Mouse (Mus musculus) embryonic facial prominence, embryonic 13.5 days (tissue): Measurements from ENCODE around the gene Rps21. TPM values are rescaled to one million over a fixed set of nuclear protein-coding genes. Genes with fewer than 3 reads are reported as not detected.

Experiments used
- ATAC-seq: fragments of 200-750 bp; cut with Nextera tagmentation; 2 replicates; pipeline ENCODE4 v1.8.0; 2017; ENCODE audit warnings: low read depth; ENCODE audit not compliant: insufficient number of reproducible peaks, insufficient read depth, low FRiP score, low TSS enrichment
- H3K27ac ChIP-seq: fragments of 300-500 bp; sonication (generic); 2 replicates; pipeline ENCODE4 v1.5.1; 2015; ENCODE audit warnings: moderate library complexity, mild to moderate bottlenecking, inconsistent platforms
- H3K27me3 ChIP-seq: fragments of 300-500 bp; sonication (generic); 2 replicates; pipeline ENCODE4 v1.6.1; 2015; ENCODE audit warnings: mild to moderate bottlenecking, inconsistent platforms
- H3K36me3 ChIP-seq: fragments of 300-500 bp; sonication (generic); 2 replicates; pipeline ENCODE4 v1.6.1; 2015; ENCODE audit warnings: mild to moderate bottlenecking, inconsistent platforms
- H3K4me1 ChIP-seq: fragments of 300-500 bp; sonication (generic); 2 replicates; pipeline ENCODE4 v1.6.1; 2015; ENCODE audit warnings: inconsistent platforms
- H3K4me2 ChIP-seq: fragments of 300-500 bp; sonication (generic); 2 replicates; pipeline ENCODE4 v1.6.1; 2015; ENCODE audit warnings: moderate library complexity, mild to moderate bottlenecking, inconsistent platforms
- H3K4me3 ChIP-seq: fragments of 300-500 bp; sonication (generic); 2 replicates; pipeline ENCODE4 v1.5.1; 2015; ENCODE audit warnings: mild to moderate bottlenecking, inconsistent platforms
- H3K9ac ChIP-seq: fragments of 300-500 bp; sonication (generic); 2 replicates; pipeline ENCODE4 v1.6.1; 2015; ENCODE audit warnings: mild to moderate bottlenecking, inconsistent platforms
- H3K9me3 ChIP-seq: fragments of 300-500 bp; sonication (generic); 2 replicates; pipeline ENCODE4 v1.6.1; 2016; ENCODE audit warnings: inconsistent platforms
- WGBS: fragments of 180-500 bp; shearing (Covaris S2); methylation state at CpG from one replicate; pipeline ENCODE4 v1.1.7; 2015; ENCODE audit warnings: mixed read lengths; 5-methylcytosine and 5-hydroxymethylcytosine counted together
- polyA plus RNA-seq: library from polyadenylated mRNA; unstranded; fragments of >200 nt; fragmentation: Nextera tagmentation; extraction: Ambion mirVana; gene quantifications from 2 replicates; pipeline ENCODE4 v1.2.1, GENCODE M21; 2015

The Rps21 gene
- polyA plus RNA-seq, 1 experiment from 2014 or later = 689 TPM

DNA sequence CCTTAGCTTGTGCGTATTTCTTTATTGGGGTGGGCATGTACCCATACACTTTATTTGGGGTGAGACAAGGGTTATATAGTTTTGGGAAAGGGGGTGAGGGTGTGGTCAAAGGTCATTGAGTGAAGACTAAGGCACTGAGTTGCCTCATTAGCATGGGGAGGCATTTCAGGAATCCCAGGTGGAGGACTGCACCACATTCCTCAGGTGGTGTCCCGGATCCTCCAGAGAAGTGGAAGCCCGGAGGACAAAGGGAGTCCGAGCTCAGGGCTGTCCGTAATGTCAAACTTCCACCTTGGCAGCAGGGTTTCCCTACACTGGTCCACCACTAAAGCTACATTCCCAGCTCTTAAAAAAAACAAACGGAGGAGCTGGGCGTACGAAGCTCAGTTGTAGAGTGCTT is 35.7 kb downstream of the Rps21 start:
- H3K27ac ChIP-seq = no peak overlapping the region
- 71% methylated on average over 8 of the region's 8 CpGs for WGBS
- H3K36me3 ChIP-seq = no peaks in the 10 kb centered on the region
- no peak overlapping the region for H3K4me2 ChIP-seq
- ATAC-seq = no peak
- H3K9me3 ChIP-seq = no peaks in the 10 kb centered on the region
- H3K4me3 ChIP-seq = no peak overlapping the region
- no peak overlapping the region for H3K9ac ChIP-seq
- peaks cover 13% of the 10 kb centered on the region; the same call in 1 of the 2 replicates for H3K4me1 ChIP-seq
- H3K27me3 ChIP-seq = no peaks in the 10 kb centered on the region

DNA sequence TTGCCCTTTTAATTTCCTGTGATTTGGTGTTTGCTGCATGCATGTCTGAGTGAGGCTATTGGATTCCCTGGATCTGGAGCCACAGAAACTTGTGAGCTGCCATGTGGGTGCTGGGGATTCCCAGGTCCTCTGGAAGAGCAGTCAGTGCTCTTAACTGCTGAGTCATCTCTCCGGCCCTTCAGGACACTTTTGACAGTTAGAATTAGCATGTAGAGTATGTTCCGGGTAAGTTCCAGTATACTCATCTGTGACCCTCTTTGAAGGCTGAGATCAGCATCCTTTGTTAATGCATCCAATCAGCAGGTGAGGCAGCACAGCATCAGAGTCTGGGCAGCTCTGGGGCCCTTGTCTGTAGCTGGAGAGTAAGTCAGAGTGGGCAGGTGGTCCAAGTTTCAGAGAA is 43.1 kb downstream of the Rps21 start:
- Histone ChIP-seq H3K4me1 (no peaks in the 10 kb centered on the region), H3K9me3 (peaks cover 2% of the 10 kb centered on the region; the same call in 1 of the 2 replicates), H3K4me2 (no peak overlapping the region), H3K4me3 (no peak overlapping the region), H3K36me3 (no peaks in the 10 kb centered on the region), H3K27me3 (no peaks in the 10 kb centered on the region), H3K9ac (no peak overlapping the region), H3K27ac (no peak overlapping the region)
- WGBS = 69% methylated on average over 2 of the region's 2 CpGs
- no peak for ATAC-seq

DNA sequence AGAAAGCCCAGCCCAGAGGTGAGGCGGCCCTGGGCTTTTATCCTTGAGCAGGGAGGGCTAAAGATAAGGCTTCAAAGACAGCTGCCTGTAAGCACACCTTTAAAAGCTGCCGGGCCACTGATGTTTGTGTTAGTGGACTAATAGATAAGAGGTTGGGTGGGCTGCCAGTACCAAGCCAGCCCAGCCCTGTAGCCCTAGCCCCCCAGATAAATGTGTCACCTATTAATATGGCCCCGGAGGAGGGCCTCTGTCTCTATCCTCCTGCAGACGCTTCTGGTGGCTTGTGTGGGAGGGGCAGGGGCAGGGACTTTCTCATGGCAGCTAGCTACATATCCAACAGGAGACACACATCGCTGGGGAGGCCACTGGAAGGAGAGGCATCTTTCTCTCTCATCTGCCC is 43.6 kb downstream of the Rps21 start:
- H3K4me2 ChIP-seq = no peak overlapping the region
- H3K9ac ChIP-seq = no peak overlapping the region
- no peak for ATAC-seq
- peaks cover 2% of the 10 kb centered on the region; the same call in 1 of the 2 replicates for H3K9me3 ChIP-seq
- no peaks in the 10 kb centered on the region for H3K4me1 ChIP-seq
- 52% methylated on average over 5 of the region's 5 CpGs for WGBS
- no peak overlapping the region for H3K27ac ChIP-seq
- no peaks in the 10 kb centered on the region for H3K27me3 ChIP-seq
- H3K36me3 ChIP-seq = no peaks in the 10 kb centered on the region
- no peak overlapping the region for H3K4me3 ChIP-seq

GRCm38 (mm10) chr2:180302201-180302600 is 45.0 kb downstream of the Rps21 start:
- 77% methylated on average over 4 of the region's 4 CpGs for WGBS
- no peaks in the 10 kb centered on the region for H3K4me1 ChIP-seq
- H3K27me3 ChIP-seq = no peaks in the 10 kb centered on the region
- H3K9me3 ChIP-seq = peaks cover 2% of the 10 kb centered on the region; the same call in 1 of the 2 replicates
- no peak overlapping the region for H3K9ac ChIP-seq
- no peak overlapping the region for H3K4me2 ChIP-seq
- H3K27ac ChIP-seq = no peak overlapping the region
- H3K36me3 ChIP-seq = no peaks in the 10 kb centered on the region
- ATAC-seq = no peak
- no peak overlapping the region for H3K4me3 ChIP-seq

- no peak for ATAC-seq
- no peak overlapping the region for H3K4me3 ChIP-seq
- H3K36me3 ChIP-seq = no peaks in the 10 kb centered on the region
- H3K27ac ChIP-seq = no peak overlapping the region
- 84% methylated on average over 12 of the region's 12 CpGs for WGBS
- H3K9ac ChIP-seq = no peak overlapping the region
- H3K4me1 ChIP-seq = no peaks in the 10 kb centered on the region
- no peaks in the 10 kb centered on the region for H3K27me3 ChIP-seq
- peaks cover 2% of the 10 kb centered on the region; the same call in 1 of the 2 replicates for H3K9me3 ChIP-seq
- no peak overlapping the region for H3K4me2 ChIP-seq
These were observed 46.3 kb downstream of the Rps21 start for GRCm38 (mm10) chr2:180303468-180303867.

- no peak overlapping the region for H3K9ac ChIP-seq
- no peak overlapping the region for H3K4me3 ChIP-seq
- no peaks in the 10 kb centered on the region for H3K27me3 ChIP-seq
- no peak overlapping the region for H3K27ac ChIP-seq
- H3K4me1 ChIP-seq = no peaks in the 10 kb centered on the region
- no peak overlapping the region for H3K4me2 ChIP-seq
- WGBS = 51% methylated on average over 4 of the region's 4 CpGs
- peaks cover 2% of the 10 kb centered on the region; the same call in 1 of the 2 replicates for H3K9me3 ChIP-seq
- no peaks in the 10 kb centered on the region for H3K36me3 ChIP-seq
- no peak for ATAC-seq
These were observed 47.4 kb downstream of the Rps21 start for GRCm38 (mm10) chr2:180304554-180304953.

GRCm38 (mm10) chr2:180305490-180305889 is 48.3 kb downstream of the Rps21 start:
- no peaks in the 10 kb centered on the region for H3K27me3 ChIP-seq
- no peak overlapping the region for H3K4me2 ChIP-seq
- no peaks in the 10 kb centered on the region for H3K4me1 ChIP-seq
- no peaks in the 10 kb centered on the region for H3K36me3 ChIP-seq
- WGBS = 82% methylated on average over 3 of the region's 3 CpGs
- no peak for ATAC-seq
- peaks cover 2% of the 10 kb centered on the region; the same call in 1 of the 2 replicates for H3K9me3 ChIP-seq
- H3K4me3 ChIP-seq = no peak overlapping the region
- no peak overlapping the region for H3K27ac ChIP-seq
- no peak overlapping the region for H3K9ac ChIP-seq

- no peaks in the 10 kb centered on the region for H3K36me3 ChIP-seq
- H3K4me1 ChIP-seq = no peaks in the 10 kb centered on the region
- ATAC-seq = no peak
- H3K27me3 ChIP-seq = no peaks in the 10 kb centered on the region
- H3K27ac ChIP-seq = no peak overlapping the region
- peaks cover 2% of the 10 kb centered on the region; the same call in 1 of the 2 replicates for H3K9me3 ChIP-seq
- no peak overlapping the region for H3K9ac ChIP-seq
- H3K4me2 ChIP-seq = no peak overlapping the region
- H3K4me3 ChIP-seq = no peak overlapping the region
- WGBS = 81% methylated on average over 2 of the region's 2 CpGs
These were observed 48.8 kb downstream of the Rps21 start for GRCm38 (mm10) chr2:180306009-180306408.

DNA sequence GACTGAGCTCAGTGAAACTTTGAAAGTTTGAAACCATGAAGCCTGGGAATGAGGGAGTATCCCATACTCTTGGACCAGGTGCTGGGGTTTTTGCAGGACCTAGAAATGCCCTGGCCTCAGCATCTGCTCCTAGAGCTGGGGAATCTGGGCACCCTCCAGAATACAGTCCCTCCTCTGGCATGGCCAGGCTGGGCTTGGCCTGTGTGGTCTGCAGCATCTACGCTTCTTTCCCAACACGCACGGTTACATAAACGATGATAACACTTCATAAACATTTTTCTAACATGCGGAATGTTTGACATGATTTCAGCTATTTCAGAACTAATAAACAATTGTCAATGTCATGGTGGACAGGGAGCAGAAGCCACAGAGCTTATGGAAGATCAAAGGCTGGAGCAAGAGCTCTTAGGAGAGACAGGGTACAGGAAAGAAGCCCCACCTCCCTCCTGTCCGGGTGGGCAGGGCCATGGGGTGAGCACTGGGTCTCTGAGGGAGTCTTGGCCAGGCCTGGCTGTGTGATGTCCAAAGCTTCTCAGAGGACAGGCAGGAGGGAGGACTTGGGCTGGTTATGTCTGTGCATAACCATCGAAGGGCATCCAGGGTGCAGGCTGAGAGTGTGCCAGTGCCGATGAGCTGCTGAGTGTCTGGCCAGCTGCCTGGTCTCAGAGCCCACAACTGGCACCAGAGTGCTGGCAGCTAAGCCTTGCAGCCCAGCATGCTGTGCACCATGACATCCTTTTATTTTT is 49.4 kb downstream of the Rps21 start:
- no peak overlapping the region for H3K9ac ChIP-seq
- no peak overlapping the region for H3K4me3 ChIP-seq
- no peak overlapping the region for H3K27ac ChIP-seq
- H3K27me3 ChIP-seq = no peaks in the 10 kb centered on the region
- no peaks in the 10 kb centered on the region for H3K4me1 ChIP-seq
- no peaks in the 10 kb centered on the region for H3K36me3 ChIP-seq
- ATAC-seq = no peak
- no peak overlapping the region for H3K4me2 ChIP-seq
- WGBS = 83% methylated on average over 8 of the region's 8 CpGs
- H3K9me3 ChIP-seq = peaks cover 2% of the 10 kb centered on the region; the same call in 1 of the 2 replicates

DNA sequence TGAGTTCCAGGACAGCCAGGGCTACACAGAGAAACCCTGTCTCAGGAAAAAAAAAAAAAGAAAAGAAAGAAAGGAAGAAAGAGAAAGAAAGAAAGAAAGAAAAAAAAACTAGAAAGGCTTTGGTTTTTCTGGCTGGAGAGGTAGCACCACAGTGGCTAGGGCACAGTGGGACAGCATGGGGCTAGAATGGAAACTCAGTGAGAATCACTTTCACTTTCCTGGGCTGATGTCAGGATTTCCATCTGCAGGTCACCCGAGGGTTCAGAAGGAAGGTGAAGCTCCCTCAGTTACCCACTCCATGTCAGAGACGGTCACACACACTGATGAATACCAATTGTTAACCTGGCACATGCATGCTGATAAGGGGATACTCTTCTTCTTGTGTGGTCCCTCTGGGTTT is 50.5 kb downstream of the Rps21 start:
- Histone ChIP-seq H3K36me3 (no peaks in the 10 kb centered on the region), H3K4me1 (no peaks in the 10 kb centered on the region), H3K9me3 (peaks cover 2% of the 10 kb centered on the region; the same call in 1 of the 2 replicates), H3K27me3 (no peaks in the 10 kb centered on the region), H3K9ac (no peak overlapping the region), H3K4me3 (no peak overlapping the region), H3K27ac (no peak overlapping the region), H3K4me2 (no peak overlapping the region)
- 72% methylated on average over 2 of the region's 2 CpGs for WGBS
- ATAC-seq = no peak
